Mouse (Mus musculus): ENCODE measurements around the gene Glyctk.

Gene Glyctk

GRCm38 (mm10) chr9:106147851-106148431, 10.0 kb downstream of the Glyctk start:
- DNase-seq (ENCODE audit: low spot score in 2 of 2): no peak

- no peak for DNase-seq (ENCODE audit: low spot score in 2 of 2)
Observed at GRCm38 (mm10) chr9:106147281-106147680, 10.7 kb downstream of the Glyctk start.

- DNase-seq (ENCODE audit: low spot score in 2 of 2): no peak
Observed at GRCm38 (mm10) chr9:106145582-106145981, 12.4 kb downstream of the Glyctk start.

GRCm38 (mm10) chr9:106144176-106144575, 13.8 kb downstream of the Glyctk start:
- DNase-seq (ENCODE audit: low spot score in 2 of 2): no peak

- DNase-seq (ENCODE audit: low spot score in 2 of 2): no peak
Observed at GRCm38 (mm10) chr9:106141955-106142354, 16.0 kb downstream of the Glyctk start.

- no peak for DNase-seq (ENCODE audit: low spot score in 2 of 2)
Observed at GRCm38 (mm10) chr9:106139763-106140162, 18.2 kb downstream of the Glyctk start.

- DNase-seq (ENCODE audit: low spot score in 2 of 2): no peak
Observed at GRCm38 (mm10) chr9:106137671-106138216, 20.2 kb downstream of the Glyctk start.

- DNase-seq (ENCODE audit: low spot score in 2 of 2): no peak
Observed at GRCm38 (mm10) chr9:106130250-106130649, 27.7 kb downstream of the Glyctk start.

GRCm38 (mm10) chr9:106129072-106129471, 28.9 kb downstream of the Glyctk start:
- DNase-seq (ENCODE audit: low spot score in 2 of 2): no peak

GRCm38 (mm10) chr9:106126786-106127251, 31.1 kb downstream of the Glyctk start:
- DNase-seq (ENCODE audit: low spot score in 2 of 2): peak; percentile 13 to 19

- DNase-seq (ENCODE audit: low spot score in 2 of 2): peak in 1 of 2 experiments; percentile 41
Observed at GRCm38 (mm10) chr9:106123599-106123998, 34.3 kb downstream of the Glyctk start.

- DNase-seq (ENCODE audit: low spot score in 2 of 2): no peak
Observed at GRCm38 (mm10) chr9:106119075-106119474, 38.9 kb downstream of the Glyctk start.

GRCm38 (mm10) chr9:106115801-106116424, 42.0 kb downstream of the Glyctk start:
- no peak for DNase-seq (ENCODE audit: low spot score in 2 of 2)

GRCm38 (mm10) chr9:106112770-106113423, 45.0 kb downstream of the Glyctk start:
- DNase-seq (ENCODE audit: low spot score in 2 of 2): peak in 1 of 2 experiments; percentile 85

- DNase-seq (ENCODE audit: low spot score in 2 of 2): no peak
Observed at GRCm38 (mm10) chr9:106106241-106106640, 51.7 kb downstream of the Glyctk start.

- DNase-seq (ENCODE audit: low spot score in 2 of 2): no peak
Observed at GRCm38 (mm10) chr9:106104401-106104800, 53.5 kb downstream of the Glyctk start.
